In the genomic region with DNA sequence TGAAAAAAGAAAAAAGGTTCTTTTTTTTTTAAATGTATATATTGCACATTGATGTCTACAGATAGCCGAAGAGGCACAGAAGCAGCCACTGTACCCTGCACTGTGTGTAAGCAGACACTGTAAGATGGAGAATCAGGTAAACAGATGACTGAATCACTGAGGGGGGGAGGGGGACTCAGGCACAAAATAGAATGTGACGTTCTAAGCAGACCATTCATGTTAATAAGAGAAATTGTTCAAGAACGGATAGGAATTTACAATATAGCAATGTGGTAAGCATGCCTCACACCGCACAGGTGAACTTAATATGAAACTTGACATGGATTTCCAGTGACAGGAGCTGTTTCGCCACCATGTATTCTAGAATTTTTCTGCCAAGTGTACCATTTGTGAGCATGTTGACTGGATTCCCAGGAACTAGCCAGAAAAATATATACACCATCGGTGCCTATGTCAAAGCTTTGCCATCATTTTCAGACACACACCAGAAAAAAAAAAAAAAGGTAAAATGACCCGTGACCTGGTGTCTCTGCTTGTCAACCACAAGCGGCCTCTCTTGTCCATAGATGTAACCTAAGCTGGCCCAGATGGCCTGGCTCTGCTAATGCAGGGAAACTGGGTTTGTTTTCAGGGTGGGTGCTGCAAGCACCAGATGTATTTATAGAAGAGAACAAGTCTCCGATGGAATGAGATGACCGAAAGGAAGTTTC, we compare ENCODE assay signal across 8 mouse cellular contexts. TPM values are rescaled to one million over a fixed set of nuclear protein-coding genes. Genes with fewer than 3 reads are reported as not detected.
DNase-seq lines count a peak whose midpoint lies in the region; ATAC-seq lines count a peak whose summit lies in the region.

No protein-coding gene starts in this region.

- 53% methylated on average over 10 of the region's 10 CpGs for WGBS in forebrain, embryonic 14.5 days
- WGBS in liver, embryonic 13.5 days (ENCODE audit: insufficient replicate concordance) = 58% methylated on average over 10 of the region's 10 CpGs

- H3K4me2 ChIP-seq in forebrain, embryonic 14.5 days (ENCODE audit: low read length) = peak overlapping the region; percentile 68
- H3K4me2 ChIP-seq in liver, embryonic 13.5 days = peak overlapping the region; percentile 98

- no peak overlapping the region for H3K27ac ChIP-seq in forebrain, embryonic 14.5 days (ENCODE audit: low read depth, low read length)
- H3K27ac ChIP-seq in liver, embryonic 13.5 days = no peak overlapping the region

- H3K4me1 ChIP-seq in forebrain, embryonic 14.5 days (ENCODE audit: control insufficient read depth, insufficient read depth, low read length) = peaks cover 15% of the 10 kb centered on the region
- peaks cover 34% of the 10 kb centered on the region for H3K4me1 ChIP-seq in liver, embryonic 13.5 days (replicated peaks)

- peak overlapping the region; percentile 93 for H3K4me3 ChIP-seq in forebrain, embryonic 14.5 days (ENCODE audit: low read depth, low read length)
- H3K4me3 ChIP-seq in liver, embryonic 13.5 days (replicated peaks) = peak overlapping the region; percentile 79

- ATAC-seq in forebrain, embryonic 14.5 days = no peak
- ATAC-seq in liver, embryonic 13.5 days (ENCODE audit: low read depth) = no peak

- H3K9ac ChIP-seq in forebrain, embryonic 14.5 days (ENCODE audit: low read length) = peak overlapping the region; percentile 98
- no peak overlapping the region for H3K9ac ChIP-seq in liver, embryonic 13.5 days

- no peaks in the 10 kb centered on the region for H3K27me3 ChIP-seq in forebrain, embryonic 14.5 days (replicated peaks; ENCODE audit: control insufficient read depth, insufficient read depth, low read length)
- H3K27me3 ChIP-seq in liver, embryonic 13.5 days = no peaks in the 10 kb centered on the region

- peak; percentile 37 to 52 for DNase-seq in cerebellum, adult 18-20 months
- no peak for DNase-seq in cerebellum, adult 8-10 months
- DNase-seq in MN1 (ENCODE audit: low spot score) = peak; percentile 55
- peak; percentile 7 for DNase-seq in forebrain, embryonic 14.5 days (ENCODE audit: low spot score)
- no peak for DNase-seq in liver, embryonic 13.5 days
- DNase-seq in retina, embryonic 14.5 days (ENCODE audit: low spot score) = peak; percentile 15
- no peak for DNase-seq in left cerebral cortex, adult 8-10 months (ENCODE audit: low spot score in 2 of 2)
- DNase-seq in left cerebral cortex, postnatal 14 days (ENCODE audit: low spot score in 2 of 2) = no peak

- H3K36me3 ChIP-seq in forebrain, embryonic 14.5 days (ENCODE audit: control insufficient read depth, insufficient read depth, low read length) = no peaks in the 10 kb centered on the region
- no peaks in the 10 kb centered on the region for H3K36me3 ChIP-seq in liver, embryonic 13.5 days

- intact Hi-C loops in left cerebral cortex, postnatal 14 days (cut with DNase I) = loop anchor here (2.0 to 10.0 kb wide), 4 partner anchors 43 to 143 kb away; a partner anchor contains a TSS

- H3K9me3 ChIP-seq in forebrain, embryonic 14.5 days (replicated peaks; ENCODE audit: control insufficient read depth, low read length) = 0 out of 2 replicates have a peak, but pooled peaks cover 9% of the 10 kb centered on the region
- H3K9me3 ChIP-seq in liver, embryonic 13.5 days (replicated peaks) = no peaks in the 10 kb centered on the region

RNA-seq across cellular contexts. Expression of a gene that starts 1.6 kb away (rescaled TPM):
- 249 and 271 TPM in 2 replicates for polyA plus RNA-seq in forebrain, embryonic 14.5 days (2014; fragmentation: Nextera tagmentation; extraction: Ambion mirVana)
- 21.8 and 25.8 TPM in 2 replicates for polyA plus RNA-seq in liver, embryonic 13.5 days (2015; fragmentation: Nextera tagmentation; extraction: Ambion mirVana)
- 100 to 1,000 TPM; 148 to 169 (median 157) TPM for total RNA-seq in left cerebral cortex, adult 8-10 months (2022)
- total RNA-seq in left cerebral cortex, postnatal 14 days (2021) = 100 to 1,000 TPM; 221 to 230 TPM

RNA-seq across cellular contexts. Expression of a gene that starts 48.0 kb away (rescaled TPM):
- not detected in 2 replicates for polyA plus RNA-seq in forebrain, embryonic 14.5 days (2014; fragmentation: Nextera tagmentation; extraction: Ambion mirVana)
- 0.43 and 1.3 TPM in 2 replicates for polyA plus RNA-seq in liver, embryonic 13.5 days (2015; fragmentation: Nextera tagmentation; extraction: Ambion mirVana)
- total RNA-seq in left cerebral cortex, adult 8-10 months (2022) = not detected
- not detected for total RNA-seq in left cerebral cortex, postnatal 14 days (2021)

Comparison
In these comparisons a context has a peak if more than half of its experiments do, and no peak if none do; other contexts are left out.
1. DNase-seq: peak in cerebellum, adult 18-20 months (2 of 2), MN1 (single experiment), forebrain, embryonic 14.5 days (single experiment) and retina, embryonic 14.5 days (single experiment); none in cerebellum, adult 8-10 months (single experiment), liver, embryonic 13.5 days (single experiment), left cerebral cortex, adult 8-10 months (0 of 2) and left cerebral cortex, postnatal 14 days (0 of 2).